Mouse (Mus musculus): ENCODE results near the gene Iqschfp. TPM values are rescaled to one million over a fixed set of nuclear protein-coding genes. Genes with fewer than 3 reads are reported as not detected.

The Iqschfp gene
- polyA plus RNA-seq, 1 experiment from 2014 or later, result not detected

DNA sequence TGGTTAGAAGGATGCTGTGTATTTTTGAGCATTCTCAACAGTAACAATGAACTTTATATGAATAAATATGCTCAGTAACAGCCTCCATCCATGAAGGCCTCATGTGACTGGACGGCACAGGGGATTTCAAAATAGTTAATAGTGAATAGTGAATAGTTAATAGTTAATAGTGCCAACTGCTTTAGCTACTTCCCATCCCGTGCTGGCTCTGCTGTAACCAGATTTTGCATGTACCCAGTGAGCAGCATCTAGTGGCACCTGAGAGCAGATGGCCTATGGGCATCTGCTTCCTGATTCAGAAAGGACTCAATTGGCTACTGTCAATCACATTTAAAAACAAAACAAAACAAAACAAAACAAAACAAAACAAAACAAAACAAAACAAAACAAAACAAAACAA lies 501.5 kb downstream of the Iqschfp start:
- H3K9me3 ChIP-seq (ENCODE audit: control insufficient read depth, low read length), result no peaks in the 10 kb centered on the region
- no peaks in the 10 kb centered on the region for H3K27me3 ChIP-seq (replicated peaks; ENCODE audit: control insufficient read depth, insufficient read depth, low read length)
- ATAC-seq, result no peak
- no peak overlapping the region for H3K27ac ChIP-seq (ENCODE audit: low read length)
- no peak overlapping the region for H3K4me2 ChIP-seq (ENCODE audit: low read depth, low read length)
- WGBS, result 70% methylated on average over 2 of the region's 2 CpGs
- H3K4me1 ChIP-seq (ENCODE audit: control insufficient read depth, insufficient read depth, low read length), result no peaks in the 10 kb centered on the region
- H3K36me3 ChIP-seq (ENCODE audit: control insufficient read depth, insufficient read depth, low read length), result no peaks in the 10 kb centered on the region
- H3K4me3 ChIP-seq (ENCODE audit: low read length), result no peak overlapping the region
- H3K9ac ChIP-seq (ENCODE audit: low read depth, low read length), result no peak overlapping the region

DNA sequence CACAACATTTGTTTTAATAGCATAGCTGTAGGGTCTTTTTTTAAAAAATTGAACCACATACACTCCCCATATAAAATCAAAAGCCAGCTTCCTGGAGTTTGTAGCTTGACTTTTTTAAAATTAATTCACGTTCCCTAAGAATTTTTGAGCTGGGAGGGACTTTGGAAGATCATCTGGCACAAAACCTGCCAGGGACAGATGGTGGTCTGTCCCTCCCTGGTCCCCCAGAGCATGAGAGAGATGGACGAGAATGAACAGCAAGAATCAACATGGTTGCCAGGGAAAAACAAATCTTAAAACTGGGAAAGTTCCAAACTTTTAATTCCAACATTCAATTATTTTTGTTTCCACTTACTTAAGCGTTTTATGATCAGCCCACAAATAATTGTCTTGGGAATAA lies 506.7 kb downstream of the Iqschfp start:
- H3K4me3 ChIP-seq (ENCODE audit: low read length), result no peak overlapping the region
- H3K27ac ChIP-seq (ENCODE audit: low read length), result no peak overlapping the region
- no peak overlapping the region for H3K4me2 ChIP-seq (ENCODE audit: low read depth, low read length)
- ATAC-seq, result no peak
- no peaks in the 10 kb centered on the region for H3K4me1 ChIP-seq (ENCODE audit: control insufficient read depth, insufficient read depth, low read length)
- WGBS, result 80% methylated on average over 3 of the region's 3 CpGs
- H3K36me3 ChIP-seq (ENCODE audit: control insufficient read depth, insufficient read depth, low read length), result no peaks in the 10 kb centered on the region
- H3K27me3 ChIP-seq (replicated peaks; ENCODE audit: control insufficient read depth, insufficient read depth, low read length), result no peaks in the 10 kb centered on the region
- H3K9me3 ChIP-seq (ENCODE audit: control insufficient read depth, low read length), result no peaks in the 10 kb centered on the region
- H3K9ac ChIP-seq (ENCODE audit: low read depth, low read length), result no peak overlapping the region

DNA sequence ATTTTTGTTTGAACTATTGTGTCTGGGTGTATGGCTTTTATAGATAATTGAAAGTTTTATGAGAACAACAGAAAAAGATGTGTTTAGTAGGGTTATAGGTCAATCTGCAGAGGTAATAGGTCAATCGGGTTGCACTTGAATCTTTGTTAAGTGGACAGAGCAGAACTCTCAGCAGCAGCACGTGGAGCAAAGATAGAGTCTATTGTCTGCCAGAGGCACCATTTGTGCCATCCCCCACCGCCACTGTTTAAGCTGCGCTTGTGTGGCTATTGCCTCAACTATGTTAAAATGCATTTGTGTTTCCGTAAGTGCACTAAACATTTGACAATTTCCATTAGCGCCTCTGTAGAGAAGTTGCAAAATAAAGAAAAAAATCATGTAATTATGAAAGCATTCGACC lies 508.1 kb downstream of the Iqschfp start:
- no peak for ATAC-seq
- H3K27me3 ChIP-seq (replicated peaks; ENCODE audit: control insufficient read depth, insufficient read depth, low read length), result no peaks in the 10 kb centered on the region
- H3K4me1 ChIP-seq (ENCODE audit: control insufficient read depth, insufficient read depth, low read length), result no peaks in the 10 kb centered on the region
- H3K4me3 ChIP-seq (ENCODE audit: low read length), result no peak overlapping the region
- H3K9me3 ChIP-seq (ENCODE audit: control insufficient read depth, low read length), result no peaks in the 10 kb centered on the region
- 74% methylated on average over 7 of the region's 7 CpGs for WGBS
- H3K27ac ChIP-seq (ENCODE audit: low read length), result no peak overlapping the region
- H3K9ac ChIP-seq (ENCODE audit: low read depth, low read length), result no peak overlapping the region
- no peak overlapping the region for H3K4me2 ChIP-seq (ENCODE audit: low read depth, low read length)
- no peaks in the 10 kb centered on the region for H3K36me3 ChIP-seq (ENCODE audit: control insufficient read depth, insufficient read depth, low read length)

DNA sequence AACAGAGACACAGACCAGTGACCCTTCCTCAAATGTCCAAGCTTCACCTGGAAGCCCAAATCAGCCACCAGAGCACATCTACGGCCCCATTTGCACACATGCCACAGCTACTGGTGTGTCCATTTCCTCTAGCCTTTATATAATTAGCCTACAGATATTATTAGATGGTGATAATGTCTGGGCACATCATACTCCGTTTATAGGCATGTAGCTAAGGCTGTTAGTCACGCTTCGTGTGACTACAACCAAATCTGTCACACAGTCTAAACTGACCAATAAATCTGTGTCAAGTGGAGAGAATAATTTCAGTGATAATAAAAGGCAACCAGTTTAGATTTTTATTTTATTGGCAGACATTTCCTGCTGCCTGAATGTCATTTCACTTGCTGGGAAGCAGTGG lies 511.3 kb downstream of the Iqschfp start:
- H3K4me2 ChIP-seq (ENCODE audit: low read depth, low read length), result no peak overlapping the region
- WGBS, result 77% methylated on average over 4 of the region's 4 CpGs
- no peaks in the 10 kb centered on the region for H3K9me3 ChIP-seq (ENCODE audit: control insufficient read depth, low read length)
- no peak overlapping the region for H3K9ac ChIP-seq (ENCODE audit: low read depth, low read length)
- H3K27ac ChIP-seq (ENCODE audit: low read length), result no peak overlapping the region
- no peaks in the 10 kb centered on the region for H3K4me1 ChIP-seq (ENCODE audit: control insufficient read depth, insufficient read depth, low read length)
- no peak overlapping the region for H3K4me3 ChIP-seq (ENCODE audit: low read length)
- no peak for ATAC-seq
- no peaks in the 10 kb centered on the region for H3K27me3 ChIP-seq (replicated peaks; ENCODE audit: control insufficient read depth, insufficient read depth, low read length)
- H3K36me3 ChIP-seq (ENCODE audit: control insufficient read depth, insufficient read depth, low read length), result no peaks in the 10 kb centered on the region

DNA sequence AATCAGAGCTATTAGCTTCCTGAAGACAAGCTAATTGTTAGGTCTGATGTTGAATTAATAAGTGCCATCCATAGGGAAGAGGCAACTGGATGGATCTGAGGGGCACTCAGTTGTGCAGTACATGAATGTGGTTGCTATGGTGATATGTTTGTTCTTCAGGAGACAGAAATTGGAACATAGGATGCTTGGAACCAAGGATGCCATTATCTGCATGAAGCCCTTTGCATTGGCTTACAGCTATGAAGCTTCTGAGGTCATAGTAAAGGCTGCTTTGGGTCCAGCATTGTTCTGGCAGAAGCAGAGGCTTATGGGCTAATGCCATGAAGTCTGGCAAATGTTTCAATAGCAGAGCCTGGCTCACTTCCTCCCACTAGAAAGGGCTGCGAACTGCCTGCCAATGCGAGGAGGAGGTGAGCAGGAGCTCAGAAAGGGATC lies 511.8 kb downstream of the Iqschfp start:
- no peaks in the 10 kb centered on the region for H3K27me3 ChIP-seq (replicated peaks; ENCODE audit: control insufficient read depth, insufficient read depth, low read length)
- no peaks in the 10 kb centered on the region for H3K4me1 ChIP-seq (ENCODE audit: control insufficient read depth, insufficient read depth, low read length)
- no peak overlapping the region for H3K4me2 ChIP-seq (ENCODE audit: low read depth, low read length)
- H3K9ac ChIP-seq (ENCODE audit: low read depth, low read length), result no peak overlapping the region
- no peak overlapping the region for H3K27ac ChIP-seq (ENCODE audit: low read length)
- WGBS, result 66% methylated on average over 2 of the region's 2 CpGs
- H3K9me3 ChIP-seq (ENCODE audit: control insufficient read depth, low read length), result no peaks in the 10 kb centered on the region
- no peak for ATAC-seq
- no peaks in the 10 kb centered on the region for H3K36me3 ChIP-seq (ENCODE audit: control insufficient read depth, insufficient read depth, low read length)
- H3K4me3 ChIP-seq (ENCODE audit: low read length), result no peak overlapping the region

DNA sequence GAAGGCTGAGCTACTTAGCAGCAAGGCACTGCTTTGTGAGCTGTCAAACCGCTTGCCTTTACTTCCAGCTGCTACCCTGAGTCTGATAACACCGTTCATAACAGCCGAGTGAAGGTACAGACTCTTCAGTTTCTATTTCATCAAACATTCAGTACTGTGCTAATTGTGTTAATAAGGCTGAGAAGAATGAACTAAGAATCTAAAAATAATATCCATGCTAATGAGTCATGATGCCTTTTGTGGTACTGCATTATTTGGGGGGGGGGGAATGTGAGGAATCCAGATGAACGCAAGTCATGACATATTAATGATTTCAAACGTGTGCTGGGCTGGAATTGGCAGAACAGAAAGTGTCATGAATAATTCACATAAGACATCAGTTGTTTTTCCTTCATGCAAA lies 513.7 kb downstream of the Iqschfp start:
- Histone ChIP-seq H3K36me3 (ENCODE audit: control insufficient read depth, insufficient read depth, low read length) (no peaks in the 10 kb centered on the region), H3K9ac (ENCODE audit: low read depth, low read length) (no peak overlapping the region), H3K4me2 (ENCODE audit: low read depth, low read length) (no peak overlapping the region), H3K27ac (ENCODE audit: low read length) (no peak overlapping the region), H3K4me3 (ENCODE audit: low read length) (no peak overlapping the region), H3K27me3 (replicated peaks; ENCODE audit: control insufficient read depth, insufficient read depth, low read length) (no peaks in the 10 kb centered on the region), H3K9me3 (ENCODE audit: control insufficient read depth, low read length) (no peaks in the 10 kb centered on the region), H3K4me1 (ENCODE audit: control insufficient read depth, insufficient read depth, low read length) (no peaks in the 10 kb centered on the region)
- 62% methylated on average over 5 of the region's 5 CpGs for WGBS
- ATAC-seq, result no peak

DNA sequence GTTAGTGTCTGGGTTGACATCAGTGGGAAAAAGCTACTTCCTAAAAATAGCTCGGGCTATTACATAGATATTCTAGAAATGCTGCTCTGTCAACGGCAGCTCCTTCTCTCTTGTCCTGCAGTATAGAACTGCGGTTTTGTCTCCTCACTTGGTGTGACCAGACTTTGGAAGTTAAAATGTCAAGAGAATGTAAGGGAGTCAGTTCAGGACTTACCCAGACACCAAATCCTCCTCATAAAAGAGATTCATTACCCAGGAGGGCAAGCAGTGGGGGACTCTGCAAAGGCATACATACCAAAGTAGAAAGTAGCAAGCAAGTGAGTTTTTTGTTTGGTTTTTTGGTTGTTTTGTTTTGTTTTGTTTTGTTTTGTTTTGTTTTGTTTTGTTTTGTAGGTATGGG lies 520.2 kb downstream of the Iqschfp start:
- Histone ChIP-seq H3K9ac (ENCODE audit: low read depth, low read length) (no peak overlapping the region), H3K4me3 (ENCODE audit: low read length) (no peak overlapping the region), H3K4me2 (ENCODE audit: low read depth, low read length) (no peak overlapping the region), H3K27ac (ENCODE audit: low read length) (no peak overlapping the region), H3K36me3 (ENCODE audit: control insufficient read depth, insufficient read depth, low read length) (no peaks in the 10 kb centered on the region), H3K9me3 (ENCODE audit: control insufficient read depth, low read length) (no peaks in the 10 kb centered on the region), H3K27me3 (replicated peaks; ENCODE audit: control insufficient read depth, insufficient read depth, low read length) (no peaks in the 10 kb centered on the region), H3K4me1 (ENCODE audit: control insufficient read depth, insufficient read depth, low read length) (no peaks in the 10 kb centered on the region)
- ATAC-seq, result no peak
- 66% methylated on average over 3 of the region's 3 CpGs for WGBS

DNA sequence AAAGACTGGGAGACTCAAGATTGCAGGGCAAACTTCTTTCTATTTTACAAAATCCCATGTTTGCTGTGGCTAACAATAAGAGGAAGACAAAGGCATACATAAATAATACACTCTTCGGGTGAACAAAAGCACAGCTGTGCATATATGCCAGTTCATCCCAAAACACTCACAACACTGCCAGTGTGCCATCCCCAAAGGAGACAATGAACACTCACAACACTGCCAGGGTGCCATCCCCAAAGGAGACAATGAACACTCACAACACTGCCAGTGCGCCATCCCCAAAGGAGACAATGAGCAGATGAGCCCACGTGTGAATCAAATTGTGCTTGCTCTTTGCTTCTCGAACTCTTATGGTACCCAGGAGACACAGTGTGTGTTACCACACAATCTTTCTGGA lies 527.8 kb downstream of the Iqschfp start:
- WGBS, result 92% methylated on average over 4 of the region's 4 CpGs

DNA sequence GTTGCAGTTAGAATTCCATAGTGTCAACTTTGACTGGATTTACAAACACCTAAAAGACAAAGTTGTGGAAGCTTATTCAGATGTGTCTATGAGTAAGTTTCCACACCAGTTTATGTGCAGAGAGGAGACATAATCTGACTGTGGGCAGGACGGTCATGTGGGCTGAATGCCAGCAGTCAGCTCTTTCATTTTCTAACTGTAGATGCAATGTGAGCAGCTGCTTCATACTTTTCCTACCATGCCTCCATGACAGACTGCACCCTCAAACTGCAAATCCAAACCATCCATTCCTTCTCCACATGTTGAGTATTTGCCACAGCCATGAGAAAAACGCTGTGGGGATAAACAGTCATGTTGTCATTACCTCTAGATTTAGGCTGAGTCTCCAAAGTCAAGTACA lies 528.9 kb downstream of the Iqschfp start:
- H3K27ac ChIP-seq (ENCODE audit: low read length), result no peak overlapping the region
- no peaks in the 10 kb centered on the region for H3K36me3 ChIP-seq (ENCODE audit: control insufficient read depth, insufficient read depth, low read length)
- no peaks in the 10 kb centered on the region for H3K27me3 ChIP-seq (replicated peaks; ENCODE audit: control insufficient read depth, insufficient read depth, low read length)
- H3K9me3 ChIP-seq (ENCODE audit: control insufficient read depth, low read length), result no peaks in the 10 kb centered on the region
- ATAC-seq, result no peak
- no peaks in the 10 kb centered on the region for H3K4me1 ChIP-seq (ENCODE audit: control insufficient read depth, insufficient read depth, low read length)
- no peak overlapping the region for H3K9ac ChIP-seq (ENCODE audit: low read depth, low read length)
- 67% methylated on average over 2 of the region's 2 CpGs for WGBS
- H3K4me3 ChIP-seq (ENCODE audit: low read length), result no peak overlapping the region
- H3K4me2 ChIP-seq (ENCODE audit: low read depth, low read length), result no peak overlapping the region

More for the DNA sequence above, 527.8 kb downstream of the Iqschfp start:
- Histone ChIP-seq H3K9me3 (ENCODE audit: control insufficient read depth, low read length) (no peaks in the 10 kb centered on the region), H3K4me3 (ENCODE audit: low read length) (no peak overlapping the region), H3K36me3 (ENCODE audit: control insufficient read depth, insufficient read depth, low read length) (no peaks in the 10 kb centered on the region), H3K4me1 (ENCODE audit: control insufficient read depth, insufficient read depth, low read length) (no peaks in the 10 kb centered on the region), H3K27ac (ENCODE audit: low read length) (no peak overlapping the region), H3K4me2 (ENCODE audit: low read depth, low read length) (no peak overlapping the region), H3K27me3 (replicated peaks; ENCODE audit: control insufficient read depth, insufficient read depth, low read length) (no peaks in the 10 kb centered on the region), H3K9ac (ENCODE audit: low read depth, low read length) (no peak overlapping the region)
- ATAC-seq, result no peak

DNA sequence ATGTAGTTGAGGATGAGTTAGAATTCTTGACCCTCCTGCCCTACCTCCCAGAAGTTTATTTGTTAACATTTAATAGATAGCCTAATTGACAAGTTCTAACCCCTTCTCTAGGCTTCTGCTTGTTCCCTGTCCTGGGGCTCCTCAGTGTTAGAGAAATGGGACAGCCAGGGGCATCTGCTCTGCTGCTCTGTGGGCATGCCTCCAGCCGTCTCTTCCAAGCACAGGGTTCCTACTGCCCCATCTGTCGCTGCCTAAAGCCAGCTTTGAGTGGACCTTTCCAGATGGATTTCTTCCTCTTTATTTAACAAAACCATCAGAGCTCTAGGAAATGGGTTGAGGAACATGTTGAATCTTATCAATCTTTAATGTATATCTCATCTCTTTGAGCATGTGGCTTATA lies 529.8 kb downstream of the Iqschfp start:
- Histone ChIP-seq H3K9me3 (ENCODE audit: control insufficient read depth, low read length) (no peaks in the 10 kb centered on the region), H3K27ac (ENCODE audit: low read length) (no peak overlapping the region), H3K4me1 (ENCODE audit: control insufficient read depth, insufficient read depth, low read length) (no peaks in the 10 kb centered on the region), H3K36me3 (ENCODE audit: control insufficient read depth, insufficient read depth, low read length) (no peaks in the 10 kb centered on the region), H3K4me2 (ENCODE audit: low read depth, low read length) (no peak overlapping the region), H3K9ac (ENCODE audit: low read depth, low read length) (no peak overlapping the region), H3K27me3 (replicated peaks; ENCODE audit: control insufficient read depth, insufficient read depth, low read length) (no peaks in the 10 kb centered on the region), H3K4me3 (ENCODE audit: low read length) (no peak overlapping the region)
- no peak for ATAC-seq
- WGBS, result 70% methylated on average over 2 of the region's 2 CpGs

Measured in intestine, embryonic 16.5 days (tissue).